Mouse (Mus musculus): ENCODE results near the gene Fam222b. TPM values are rescaled to one million over a fixed set of nuclear protein-coding genes. Genes with fewer than 3 reads are reported as not detected.
"Not testable (repeated sequence)": the region's sequence is repeated elsewhere in the genome, so short reads cannot be mapped to it uniquely, and the experiment has no call there.

Gene Fam222b
- 5.1 and 5.6 TPM in 2 replicates for polyA plus RNA-seq (2015; fragmentation: Nextera tagmentation; extraction: Ambion mirVana)

GRCm38 (mm10) chr11:78094504-78095143, at the start of gene Fam222b:
Fam222b (plus strand) TSS chr11:78094660.
- Histone ChIP-seq H3K4me2 (replicated peaks; ENCODE audit: low read depth) (peak within 1 kb of the TSS; percentile 83), H3K4me1 (replicated peaks; ENCODE audit: control insufficient read depth, insufficient read depth) (0 out of 2 replicates have a peak, but pooled peaks cover 3% of the 10 kb centered on the region), H3K4me3 (ENCODE audit: low read depth, low read length) (peak within 1 kb of the TSS; percentile 77), H3K27ac (replicated peaks) (peak within 1 kb of the TSS; percentile 70; the same call in 1 of the 2 replicates), H3K36me3 (ENCODE audit: control insufficient read depth, insufficient read depth, low read length) (no peaks in the 10 kb centered on the region), H3K9ac (ENCODE audit: low read length) (peak within 1 kb of the TSS; percentile 69), H3K9me3 (ENCODE audit: control insufficient read depth, low read length) (no peaks in the 10 kb centered on the region), H3K27me3 (ENCODE audit: control insufficient read depth, insufficient read depth, low read length) (no peaks in the 10 kb centered on the region)
- peak; percentile 92 for DNase-seq (ENCODE audit: low spot score)
- ATAC-seq (ENCODE audit: low FRiP score, low TSS enrichment), result peak; percentile 96
- WGBS, result under 1% methylated on average over 38 of the region's 38 CpGs
- no peak for TF ChIP-seq EP300 (optimal IDR thresholded peaks at IDR 0.05)
- TF ChIP-seq CTCF (IDR thresholded peaks at IDR 0.05; ENCODE audit: low read depth), result no peak

- Histone ChIP-seq H3K27me3 (ENCODE audit: control insufficient read depth, insufficient read depth, low read length) (no peaks in the 10 kb centered on the region), H3K9ac (ENCODE audit: low read length) (no peak overlapping the region), H3K27ac (replicated peaks) (peak overlapping the region; percentile 30; the same call in 1 of the 2 replicates), H3K4me3 (ENCODE audit: low read depth, low read length) (no peak overlapping the region), H3K4me2 (replicated peaks; ENCODE audit: low read depth) (no peak overlapping the region), H3K9me3 (ENCODE audit: control insufficient read depth, low read length) (no peaks in the 10 kb centered on the region), H3K36me3 (ENCODE audit: control insufficient read depth, insufficient read depth, low read length) (no peaks in the 10 kb centered on the region), H3K4me1 (replicated peaks; ENCODE audit: control insufficient read depth, insufficient read depth) (no peaks in the 10 kb centered on the region)
- no peak; the same call in 1 of the 2 replicates for ATAC-seq (ENCODE audit: low FRiP score, low TSS enrichment)
- DNase-seq (ENCODE audit: low spot score), result peak; percentile 31
- 57% methylated on average over 5 of the region's 5 CpGs for WGBS
- TF ChIP-seq CTCF (IDR thresholded peaks at IDR 0.05; ENCODE audit: low read depth), result no peak
- no peak for TF ChIP-seq EP300 (optimal IDR thresholded peaks at IDR 0.05)
These were observed 49.7 kb upstream of the Fam222b start for GRCm38 (mm10) chr11:78044758-78045251.

- H3K27me3 ChIP-seq (ENCODE audit: control insufficient read depth, insufficient read depth, low read length); H3K4me2 ChIP-seq (replicated peaks; ENCODE audit: low read depth); H3K27ac ChIP-seq (replicated peaks); H3K9me3 ChIP-seq (ENCODE audit: control insufficient read depth, low read length); DNase-seq (ENCODE audit: low spot score); H3K9ac ChIP-seq (ENCODE audit: low read length); H3K36me3 ChIP-seq (ENCODE audit: control insufficient read depth, insufficient read depth, low read length); H3K4me1 ChIP-seq (replicated peaks; ENCODE audit: control insufficient read depth, insufficient read depth); H3K4me3 ChIP-seq (ENCODE audit: low read depth, low read length); ATAC-seq (ENCODE audit: low FRiP score, low TSS enrichment): not testable (repeated sequence)
- WGBS, result 86% methylated on average over 4 of the region's 4 CpGs
These were observed 45.8 kb upstream of the Fam222b start for GRCm38 (mm10) chr11:78048637-78049036.

- no peak for ATAC-seq (ENCODE audit: low FRiP score, low TSS enrichment)
These were observed 41.4 kb upstream of the Fam222b start for GRCm38 (mm10) chr11:78053078-78053477.

GRCm38 (mm10) chr11:78056946-78057345, 37.5 kb upstream of the Fam222b start:
- 87% methylated on average over 8 of the region's 8 CpGs for WGBS
- Histone ChIP-seq H3K9me3 (ENCODE audit: control insufficient read depth, low read length) (no peaks in the 10 kb centered on the region), H3K36me3 (ENCODE audit: control insufficient read depth, insufficient read depth, low read length) (peaks cover 11% of the 10 kb centered on the region), H3K4me2 (replicated peaks; ENCODE audit: low read depth) (no peak overlapping the region), H3K4me1 (replicated peaks; ENCODE audit: control insufficient read depth, insufficient read depth) (no peaks in the 10 kb centered on the region), H3K27ac (replicated peaks) (no peak overlapping the region), H3K4me3 (ENCODE audit: low read depth, low read length) (no peak overlapping the region), H3K27me3 (ENCODE audit: control insufficient read depth, insufficient read depth, low read length) (no peaks in the 10 kb centered on the region), H3K9ac (ENCODE audit: low read length) (no peak overlapping the region)
- ATAC-seq (ENCODE audit: low FRiP score, low TSS enrichment), result no peak
- no peak for TF ChIP-seq EP300 (optimal IDR thresholded peaks at IDR 0.05)
- TF ChIP-seq CTCF (IDR thresholded peaks at IDR 0.05; ENCODE audit: low read depth), result no peak
- DNase-seq (ENCODE audit: low spot score), result no peak

More at GRCm38 (mm10) chr11:78053078-78053477, 41.4 kb upstream of the Fam222b start:
- 80% methylated on average over 8 of the region's 8 CpGs for whole genome bisulfite sequencing
- Histone ChIP-seq H3K4me2 (replicated peaks; ENCODE audit: low read depth) (no peak overlapping the region), H3K27me3 (ENCODE audit: control insufficient read depth, insufficient read depth, low read length) (no peaks in the 10 kb centered on the region), H3K4me1 (replicated peaks; ENCODE audit: control insufficient read depth, insufficient read depth) (no peaks in the 10 kb centered on the region), H3K4me3 (ENCODE audit: low read depth, low read length) (no peak overlapping the region), H3K9me3 (ENCODE audit: control insufficient read depth, low read length) (no peaks in the 10 kb centered on the region), H3K9ac (ENCODE audit: low read length) (no peak overlapping the region), H3K27ac (replicated peaks) (no peak overlapping the region), H3K36me3 (ENCODE audit: control insufficient read depth, insufficient read depth, low read length) (peaks cover under 1% of the 10 kb centered on the region; the same call in 1 of the 2 replicates)
- TF ChIP-seq EP300 (optimal IDR thresholded peaks at IDR 0.05) (no peak), CTCF (IDR thresholded peaks at IDR 0.05; ENCODE audit: low read depth) (no peak)
- DNase-seq (ENCODE audit: low spot score), result no peak

Measured in stomach, postnatal 0 days (tissue).